ENCODE assay signal across 8 mouse cellular contexts in the genomic region with DNA sequence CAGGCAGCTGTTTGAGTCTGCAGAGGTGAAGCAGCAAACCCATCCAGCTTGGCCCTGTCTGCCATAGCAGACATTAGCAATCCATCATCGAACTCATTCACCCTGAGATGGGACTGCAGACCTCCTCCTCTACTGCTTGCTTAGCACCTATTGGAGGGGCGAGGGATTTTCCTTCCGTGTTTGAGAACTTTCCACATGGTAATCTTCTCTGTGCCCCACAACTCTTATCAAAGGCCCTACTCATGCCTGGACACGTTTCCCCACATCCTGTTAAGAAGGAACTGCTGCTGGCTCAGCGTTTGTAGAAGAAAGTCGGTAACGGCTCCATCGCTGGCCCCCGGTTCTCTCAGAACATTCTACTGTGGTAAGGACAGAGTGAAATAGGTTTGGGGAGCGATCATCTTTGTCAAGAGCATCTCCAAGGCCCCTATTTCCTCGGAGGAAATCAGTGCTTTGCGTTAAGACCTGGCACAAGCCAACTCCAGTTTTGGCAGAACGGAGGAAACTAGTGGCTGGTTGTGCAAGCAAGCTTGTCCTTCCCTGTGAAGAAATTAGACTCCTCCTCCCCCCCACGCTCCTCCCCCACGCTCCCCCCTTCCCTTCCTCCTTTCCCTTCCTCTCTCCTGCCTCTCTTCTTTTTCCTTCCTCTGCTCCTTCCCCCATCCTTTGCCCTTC. TPM values are rescaled to one million over a fixed set of nuclear protein-coding genes. Genes with fewer than 3 reads are reported as not detected.
DNase-seq lines count a peak whose midpoint lies in the region; ATAC-seq and TF ChIP-seq lines count a peak whose summit lies in the region.

No protein-coding gene starts in this region.

- 68% methylated on average over 15 of the region's 15 CpGs for WGBS in hindbrain, postnatal 0 days
- WGBS in lung, embryonic 14.5 days = 31% methylated on average over 15 of the region's 15 CpGs
- WGBS in midbrain, embryonic 10.5 days = 76% methylated on average over 15 of the region's 15 CpGs

- H3K27me3 ChIP-seq in C2C12 (ENCODE audit: control insufficient read depth, insufficient read depth, insufficient read length) (no peaks in the 10 kb centered on the region), E14TG2a.4 (ENCODE audit: insufficient read depth, low read length) (no peaks in the 10 kb centered on the region)
- no peaks in the 10 kb centered on the region for H3K27me3 ChIP-seq in hindbrain, postnatal 0 days (ENCODE audit: insufficient read depth, low read length)
- H3K27me3 ChIP-seq in lung, embryonic 14.5 days (ENCODE audit: insufficient read depth, low read length) = no peaks in the 10 kb centered on the region
- H3K27me3 ChIP-seq in midbrain, embryonic 10.5 days (ENCODE audit: low read depth, poor library complexity, severe bottlenecking) = no peaks in the 10 kb centered on the region

- H3K9me3 ChIP-seq in E14TG2a.4 (ENCODE audit: low read length) = no peaks in the 10 kb centered on the region
- H3K9me3 ChIP-seq in hindbrain, postnatal 0 days (ENCODE audit: low read length) = no peaks in the 10 kb centered on the region
- H3K9me3 ChIP-seq in lung, embryonic 14.5 days (ENCODE audit: low read depth, low read length) = no peaks in the 10 kb centered on the region
- H3K9me3 ChIP-seq in midbrain, embryonic 10.5 days (replicated peaks) = no peaks in the 10 kb centered on the region

- no peak overlapping the region for H3K4me2 ChIP-seq in hindbrain, postnatal 0 days (ENCODE audit: low read depth, low read length)
- peak overlapping the region; percentile 58 for H3K4me2 ChIP-seq in lung, embryonic 14.5 days

- no peaks in the 10 kb centered on the region for H3K79me3 ChIP-seq in C2C12 (ENCODE audit: low read depth)

- H3ac ChIP-seq in C2C12 (ENCODE audit: control insufficient read depth, insufficient read length, low read depth) = no peak overlapping the region

- H3K9ac ChIP-seq in hindbrain, postnatal 0 days (replicated peaks; ENCODE audit: low read length) = no peak overlapping the region
- peak overlapping the region; percentile 47 for H3K9ac ChIP-seq in lung, embryonic 14.5 days

- no peak for DNase-seq in hindbrain, postnatal 0 days (ENCODE audit: low spot score)
- peak; percentile 79 for DNase-seq in lung, embryonic 14.5 days
- DNase-seq in spleen, postnatal 4 days (ENCODE audit: low spot score in 2 of 2) = peak; percentile 70 to 79
- DNase-seq in cerebellum, postnatal 4 days (ENCODE audit: low spot score in 2 of 2) = no peak
- DNase-seq in midbrain, embryonic 10.5 days (ENCODE audit: low spot score) = no peak

- no peak for TF ChIP-seq CTCF in C2C12 (IDR thresholded peaks at IDR 0.05; ENCODE audit: control insufficient read depth, insufficient read depth, insufficient read length)
- no peak for TF ChIP-seq CTCF in E14TG2a.4 (conservative IDR thresholded peaks at IDR 0.05; ENCODE audit: low read length)
- no peak for TF ChIP-seq CTCF in hindbrain, postnatal 0 days (IDR thresholded peaks at IDR 0.05; ENCODE audit: low read depth)
- peak; percentile 29; the same call in 1 of the 2 replicates for TF ChIP-seq CTCF in lung, embryonic 14.5 days (IDR thresholded peaks at IDR 0.05; ENCODE audit: low read depth)

- no peaks in the 10 kb centered on the region for H3K79me2 ChIP-seq in C2C12 (ENCODE audit: control insufficient read depth, insufficient read depth)

- peaks cover 70% of the 10 kb centered on the region for H3K4me1 ChIP-seq in E14TG2a.4 (replicated peaks; ENCODE audit: low read depth, low read length)
- H3K4me1 ChIP-seq in hindbrain, postnatal 0 days (ENCODE audit: insufficient read depth, low read length) = no peaks in the 10 kb centered on the region
- H3K4me1 ChIP-seq in lung, embryonic 14.5 days (ENCODE audit: insufficient read depth) = peaks cover 11% of the 10 kb centered on the region; the same call in 1 of the 2 replicates
- H3K4me1 ChIP-seq in midbrain, embryonic 10.5 days = peaks cover 11% of the 10 kb centered on the region; the same call in 1 of the 2 replicates

- no peaks in the 10 kb centered on the region for H3K36me3 ChIP-seq in C2C12 (ENCODE audit: control insufficient read depth, insufficient read depth)
- H3K36me3 ChIP-seq in E14TG2a.4 (ENCODE audit: insufficient read depth, low read length) = no peaks in the 10 kb centered on the region
- no peaks in the 10 kb centered on the region for H3K36me3 ChIP-seq in hindbrain, postnatal 0 days (ENCODE audit: insufficient read depth, low read length)
- H3K36me3 ChIP-seq in lung, embryonic 14.5 days (ENCODE audit: insufficient read depth) = no peaks in the 10 kb centered on the region
- H3K36me3 ChIP-seq in midbrain, embryonic 10.5 days = no peaks in the 10 kb centered on the region

- peak; percentile 60 for ATAC-seq in erythroid progenitor cell, adult 5-6 weeks (replicated peaks; ENCODE audit: low FRiP score, poor library complexity, severe bottlenecking)
- no peak for ATAC-seq in hindbrain, postnatal 0 days
- ATAC-seq in lung, embryonic 14.5 days (ENCODE audit: insufficient read depth) = peak; percentile 78

- H3K4me3 ChIP-seq in C2C12 (ENCODE audit: insufficient read depth, poor library complexity, severe bottlenecking) = no peak overlapping the region
- H3K4me3 ChIP-seq in E14TG2a.4 (replicated peaks; ENCODE audit: low read length) = peak overlapping the region; percentile 71
- no peak overlapping the region for H3K4me3 ChIP-seq in hindbrain, postnatal 0 days (ENCODE audit: low read length)
- H3K4me3 ChIP-seq in lung, embryonic 14.5 days (ENCODE audit: low read depth, low read length) = 0 out of 2 replicates have a peak overlapping the region, but pooled peaks have one; percentile 16
- H3K4me3 ChIP-seq in midbrain, embryonic 10.5 days = no peak overlapping the region

- H3K27ac ChIP-seq in hindbrain, postnatal 0 days = peak overlapping the region; percentile 60
- peak overlapping the region; percentile 96 for H3K27ac ChIP-seq in lung, embryonic 14.5 days (ENCODE audit: low read depth)
- H3K27ac ChIP-seq in midbrain, embryonic 10.5 days (replicated peaks) = no peak overlapping the region; the same call in 1 of the 2 replicates

TF ChIP-seq in C2C12, 6 proteins besides CTCF, POLR2A, EP300 and RAD21:
- TF ChIP-seq CEBPB (IDR thresholded peaks at IDR 0.05; ENCODE audit: low read depth) (peak; percentile 54), MYOD1 (IDR thresholded peaks at IDR 0.05; ENCODE audit: control insufficient read depth, insufficient read length, low read depth) (no peak)

RNA-seq across cellular contexts. Expression of gene Ccdc63, which starts 4.9 kb away (rescaled TPM):
- polyA plus RNA-seq in C2C12 (2012; fragmentation: generic; extraction: Trizol) = not detected
- total RNA-seq in erythroid progenitor cell, adult 5-6 weeks (2015; ENCODE audit: low replicate concordance) = not detected in 2 replicates
- total RNA-seq in erythroid progenitor cell, adult 5-6 weeks (2017; ENCODE audit: low replicate concordance) = not detected in 2 replicates
- total RNA-seq in hindbrain, postnatal 0 days (2014; rRNA removed) = 0.04 and 0.16 TPM in 2 replicates
- 0.23 TPM in 1 of 2 replicates, not detected in the other for polyA plus RNA-seq in hindbrain, postnatal 0 days (2015; fragmentation: Nextera tagmentation; extraction: Ambion mirVana)
- polyA plus RNA-seq in lung, embryonic 14.5 days (2014; fragmentation: Nextera tagmentation; extraction: Ambion mirVana) = 0.33 TPM in 1 of 2 replicates, not detected in the other
- polyA plus RNA-seq in midbrain, embryonic 10.5 days (2016; fragmentation: Nextera tagmentation; extraction: Ambion mirVana) = not detected in 2 replicates

RNA-seq across cellular contexts. Expression of gene Ppp1cc, which starts 12.6 kb away (rescaled TPM):
- 183 TPM for polyA plus RNA-seq in C2C12 (2012; fragmentation: generic; extraction: Trizol)
- 310 and 340 TPM in 2 replicates for total RNA-seq in erythroid progenitor cell, adult 5-6 weeks (2015; ENCODE audit: low replicate concordance)
- 91.1 and 263 TPM in 2 replicates for total RNA-seq in erythroid progenitor cell, adult 5-6 weeks (2017; ENCODE audit: low replicate concordance)
- 205 and 207 TPM in 2 replicates for total RNA-seq in hindbrain, postnatal 0 days (2014; rRNA removed)
- polyA plus RNA-seq in hindbrain, postnatal 0 days (2015; fragmentation: Nextera tagmentation; extraction: Ambion mirVana) = 177 and 184 TPM in 2 replicates
- 276 and 293 TPM in 2 replicates for polyA plus RNA-seq in lung, embryonic 14.5 days (2014; fragmentation: Nextera tagmentation; extraction: Ambion mirVana)
- 320 and 339 TPM in 2 replicates for polyA plus RNA-seq in midbrain, embryonic 10.5 days (2016; fragmentation: Nextera tagmentation; extraction: Ambion mirVana)

RNA-seq across cellular contexts. Expression of gene Myl2, which starts 44.8 kb away (rescaled TPM):
- polyA plus RNA-seq in C2C12 (2012; fragmentation: generic; extraction: Trizol) = not detected
- total RNA-seq in erythroid progenitor cell, adult 5-6 weeks (2015; ENCODE audit: low replicate concordance) = not detected in 2 replicates
- 8.2 TPM in 1 of 2 replicates, not detected in the other for total RNA-seq in erythroid progenitor cell, adult 5-6 weeks (2017; ENCODE audit: low replicate concordance)
- total RNA-seq in hindbrain, postnatal 0 days (2014; rRNA removed) = not detected in 2 replicates
- polyA plus RNA-seq in hindbrain, postnatal 0 days (2015; fragmentation: Nextera tagmentation; extraction: Ambion mirVana) = 2.4 and 3.0 TPM in 2 replicates
- polyA plus RNA-seq in lung, embryonic 14.5 days (2014; fragmentation: Nextera tagmentation; extraction: Ambion mirVana) = 0.42 and 2.4 TPM in 2 replicates
- polyA plus RNA-seq in midbrain, embryonic 10.5 days (2016; fragmentation: Nextera tagmentation; extraction: Ambion mirVana) = 0.43 and 0.59 TPM in 2 replicates

Comparison
In these comparisons a context has a peak if more than half of its experiments do, and no peak if none do; other contexts are left out.
1. H3K4me3 ChIP-seq: peak in E14TG2a.4 (single experiment) and lung, embryonic 14.5 days (single experiment); none in C2C12 (single experiment), hindbrain, postnatal 0 days (single experiment) and midbrain, embryonic 10.5 days (single experiment).
2. DNase-seq: peak in lung, embryonic 14.5 days (single experiment) and spleen, postnatal 4 days (2 of 2); none in hindbrain, postnatal 0 days (single experiment), cerebellum, postnatal 4 days (0 of 2) and midbrain, embryonic 10.5 days (single experiment).